Mouse (Mus musculus): ENCODE data around the gene Nup155. TPM values are rescaled to one million over a fixed set of nuclear protein-coding genes. Genes with fewer than 3 reads are reported as not detected.

Gene Nup155
- total RNA-seq, 1 experiment, result 133 TPM

- no peak overlapping the region for H3K27ac ChIP-seq (ENCODE audit: insufficient read depth, low read depth, low read length, poor library complexity, severe bottlenecking)
- peak; percentile 28 for DNase-seq (ENCODE audit: low read depth, low spot score)
- H3K36me3 ChIP-seq (ENCODE audit: control insufficient read depth, insufficient read depth, low read length, poor library complexity, severe bottlenecking), result peaks cover 42% of the 10 kb centered on the region
- H3K9me3 ChIP-seq (ENCODE audit: control insufficient read depth, insufficient read depth, low read depth, low read length), result no peaks in the 10 kb centered on the region
- in situ Hi-C loops (cut with MboI; ENCODE audit: low sequenced_read_pairs in 2 of 2, unreplicated experiment in 2 of 2), result no loop called here
- H3K4me1 ChIP-seq (ENCODE audit: control insufficient read depth in 2 of 2, insufficient read depth in 2 of 2, low read length in 2 of 2, poor library complexity in 1 of 2), result no peaks in the 10 kb centered on the region
- no peak overlapping the region for H3K9ac ChIP-seq (ENCODE audit: insufficient read depth, low read depth, low read length, poor library complexity, severe bottlenecking)
- TF ChIP-seq MAFK (IDR thresholded peaks at IDR 0.05; ENCODE audit: insufficient read depth, low read depth, low read length) (no peak), HCFC1 (IDR thresholded peaks at IDR 0.05; ENCODE audit: borderline replicate concordance, insufficient read depth, low read length) (no peak), CHD2 (IDR thresholded peaks at IDR 0.05; ENCODE audit: low read depth, low read length) (no peak), ZC3H11A (IDR thresholded peaks at IDR 0.05; ENCODE audit: borderline replicate concordance, low read depth, low read length) (no peak)
- H3K4me3 ChIP-seq (ENCODE audit: insufficient read depth in 1 of 2, low read depth in 1 of 2, low read length in 2 of 2, poor library complexity in 1 of 2, severe bottlenecking in 1 of 2), result no peak overlapping the region
Observed at GRCm38 (mm10) chr15:8129281-8129680, 20.2 kb downstream of the Nup155 start.

- no peaks in the 10 kb centered on the region for H3K9me3 ChIP-seq (ENCODE audit: control insufficient read depth, insufficient read depth, low read depth, low read length)
- no peak overlapping the region for H3K27ac ChIP-seq (ENCODE audit: insufficient read depth, low read depth, low read length, poor library complexity, severe bottlenecking)
- H3K36me3 ChIP-seq (ENCODE audit: control insufficient read depth, insufficient read depth, low read length, poor library complexity, severe bottlenecking), result peaks cover 50% of the 10 kb centered on the region
- no peak for TF ChIP-seq HCFC1 (IDR thresholded peaks at IDR 0.05; ENCODE audit: borderline replicate concordance, insufficient read depth, low read length)
- no peak for TF ChIP-seq MAFK (IDR thresholded peaks at IDR 0.05; ENCODE audit: insufficient read depth, low read depth, low read length)
- TF ChIP-seq ZC3H11A (IDR thresholded peaks at IDR 0.05; ENCODE audit: borderline replicate concordance, low read depth, low read length), result no peak
- TF ChIP-seq CHD2 (IDR thresholded peaks at IDR 0.05; ENCODE audit: low read depth, low read length), result no peak
- no peak for TF ChIP-seq ZNF384 (IDR thresholded peaks at IDR 0.05; ENCODE audit: low read depth, low read length)
- in situ Hi-C loops (cut with MboI; ENCODE audit: low sequenced_read_pairs in 2 of 2, unreplicated experiment in 2 of 2), result no loop called here
- H3K9ac ChIP-seq (ENCODE audit: insufficient read depth, low read depth, low read length, poor library complexity, severe bottlenecking), result no peak overlapping the region
- DNase-seq (ENCODE audit: low read depth, low spot score), result no peak
- H3K4me3 ChIP-seq (ENCODE audit: insufficient read depth in 1 of 2, low read depth in 1 of 2, low read length in 2 of 2, poor library complexity in 1 of 2, severe bottlenecking in 1 of 2), result no peak overlapping the region
- H3K4me1 ChIP-seq (ENCODE audit: control insufficient read depth in 2 of 2, insufficient read depth in 2 of 2, low read length in 2 of 2, poor library complexity in 1 of 2), result no peaks in the 10 kb centered on the region
Observed at GRCm38 (mm10) chr15:8131268-8131667, 22.2 kb downstream of the Nup155 start.

- Histone ChIP-seq H3K9ac (ENCODE audit: insufficient read depth, low read depth, low read length, poor library complexity, severe bottlenecking) (no peak overlapping the region), H3K27ac (ENCODE audit: insufficient read depth, low read depth, low read length, poor library complexity, severe bottlenecking) (no peak overlapping the region), H3K4me1 (ENCODE audit: control insufficient read depth in 2 of 2, insufficient read depth in 2 of 2, low read length in 2 of 2, poor library complexity in 1 of 2) (no peaks in the 10 kb centered on the region), H3K9me3 (ENCODE audit: control insufficient read depth, insufficient read depth, low read depth, low read length) (no peaks in the 10 kb centered on the region), H3K36me3 (ENCODE audit: control insufficient read depth, insufficient read depth, low read length, poor library complexity, severe bottlenecking) (peaks cover 47% of the 10 kb centered on the region), H3K4me3 (ENCODE audit: insufficient read depth in 1 of 2, low read depth in 1 of 2, low read length in 2 of 2, poor library complexity in 1 of 2, severe bottlenecking in 1 of 2) (no peak overlapping the region)
- DNase-seq (ENCODE audit: low read depth, low spot score), result no peak
- TF ChIP-seq MAFK (IDR thresholded peaks at IDR 0.05; ENCODE audit: insufficient read depth, low read depth, low read length) (no peak), ZC3H11A (IDR thresholded peaks at IDR 0.05; ENCODE audit: borderline replicate concordance, low read depth, low read length) (no peak), CHD2 (IDR thresholded peaks at IDR 0.05; ENCODE audit: low read depth, low read length) (no peak), ZNF384 (IDR thresholded peaks at IDR 0.05; ENCODE audit: low read depth, low read length) (no peak), HCFC1 (IDR thresholded peaks at IDR 0.05; ENCODE audit: borderline replicate concordance, insufficient read depth, low read length) (no peak)
- in situ Hi-C loops (cut with MboI; ENCODE audit: low sequenced_read_pairs in 2 of 2, unreplicated experiment in 2 of 2), result no loop called here
Observed at GRCm38 (mm10) chr15:8131761-8132160, 22.7 kb downstream of the Nup155 start.

- Histone ChIP-seq H3K27ac (ENCODE audit: insufficient read depth, low read depth, low read length, poor library complexity, severe bottlenecking) (no peak overlapping the region), H3K4me1 (ENCODE audit: control insufficient read depth in 2 of 2, insufficient read depth in 2 of 2, low read length in 2 of 2, poor library complexity in 1 of 2) (no peaks in the 10 kb centered on the region), H3K9me3 (ENCODE audit: control insufficient read depth, insufficient read depth, low read depth, low read length) (no peaks in the 10 kb centered on the region), H3K4me3 (ENCODE audit: insufficient read depth in 1 of 2, low read depth in 1 of 2, low read length in 2 of 2, poor library complexity in 1 of 2, severe bottlenecking in 1 of 2) (no peak overlapping the region), H3K36me3 (ENCODE audit: control insufficient read depth, insufficient read depth, low read length, poor library complexity, severe bottlenecking) (peaks cover 48% of the 10 kb centered on the region), H3K9ac (ENCODE audit: insufficient read depth, low read depth, low read length, poor library complexity, severe bottlenecking) (no peak overlapping the region)
- no peak for DNase-seq (ENCODE audit: low read depth, low spot score)
- TF ChIP-seq CHD2 (IDR thresholded peaks at IDR 0.05; ENCODE audit: low read depth, low read length) (no peak), ZNF384 (IDR thresholded peaks at IDR 0.05; ENCODE audit: low read depth, low read length) (no peak), ZC3H11A (IDR thresholded peaks at IDR 0.05; ENCODE audit: borderline replicate concordance, low read depth, low read length) (no peak), HCFC1 (IDR thresholded peaks at IDR 0.05; ENCODE audit: borderline replicate concordance, insufficient read depth, low read length) (no peak), MAFK (IDR thresholded peaks at IDR 0.05; ENCODE audit: insufficient read depth, low read depth, low read length) (no peak)
- in situ Hi-C loops (cut with MboI; ENCODE audit: low sequenced_read_pairs in 2 of 2, unreplicated experiment in 2 of 2), result no loop called here
Observed at GRCm38 (mm10) chr15:8135606-8136005, 26.5 kb downstream of the Nup155 start.

GRCm38 (mm10) chr15:8161841-8162240 lies 52.8 kb downstream of the Nup155 start:
- DNase-seq (ENCODE audit: low read depth, low spot score), result peak; percentile 37
- no peak overlapping the region for H3K9ac ChIP-seq (ENCODE audit: insufficient read depth, low read depth, low read length, poor library complexity, severe bottlenecking)
- no peak for TF ChIP-seq CHD2 (IDR thresholded peaks at IDR 0.05; ENCODE audit: low read depth, low read length)
- no peak for TF ChIP-seq ZC3H11A (IDR thresholded peaks at IDR 0.05; ENCODE audit: borderline replicate concordance, low read depth, low read length)
- TF ChIP-seq ZNF384 (IDR thresholded peaks at IDR 0.05; ENCODE audit: low read depth, low read length), result no peak
- no peak for TF ChIP-seq MAFK (IDR thresholded peaks at IDR 0.05; ENCODE audit: insufficient read depth, low read depth, low read length)
- no peak for TF ChIP-seq HCFC1 (IDR thresholded peaks at IDR 0.05; ENCODE audit: borderline replicate concordance, insufficient read depth, low read length)
- no peaks in the 10 kb centered on the region for H3K9me3 ChIP-seq (ENCODE audit: control insufficient read depth, insufficient read depth, low read depth, low read length)
- in situ Hi-C loops (cut with MboI; ENCODE audit: low sequenced_read_pairs in 2 of 2, unreplicated experiment in 2 of 2), result no loop called here
- peaks cover 3% of the 10 kb centered on the region; the same call in 1 of the 2 replicates for H3K36me3 ChIP-seq (ENCODE audit: control insufficient read depth, insufficient read depth, low read length, poor library complexity, severe bottlenecking)
- H3K27ac ChIP-seq (ENCODE audit: insufficient read depth, low read depth, low read length, poor library complexity, severe bottlenecking), result no peak overlapping the region; the same call in 1 of the 2 replicates
- no peak overlapping the region for H3K4me3 ChIP-seq (ENCODE audit: insufficient read depth in 1 of 2, low read depth in 1 of 2, low read length in 2 of 2, poor library complexity in 1 of 2, severe bottlenecking in 1 of 2)
- H3K4me1 ChIP-seq (ENCODE audit: control insufficient read depth in 2 of 2, insufficient read depth in 2 of 2, low read length in 2 of 2, poor library complexity in 1 of 2), result peaks cover 2 to 5% of the 10 kb centered on the region in 2 experiments; a peak in 2 of 4 replicates
